Mouse (Mus musculus) spleen, adult 2 months (tissue): ENCODE results near the gene Slc39a11. TPM values are rescaled to one million over a fixed set of nuclear protein-coding genes. Genes with fewer than 3 reads are reported as not detected.

ENCODE experiments used
- DNase-seq, 2 experiments: peaks; one replicate each; pipeline versions ENCODE4 v3.0.0 to v3.0.0-alpha.2; 2012 to 2021; ENCODE audit warnings: low spot score in 2 of 2, low read depth in 1 of 2
- H3K27ac ChIP-seq: fragments of 200-500 bp; 2 replicates; pipeline ENCODE4 v1.5.1; 2012; ENCODE audit warnings: low read length, inconsistent platforms; ENCODE audit not compliant: insufficient read depth
- H3K27me3 ChIP-seq: fragments of 200-500 bp; 2 replicates; pipeline ENCODE4 v1.6.1; 2012; ENCODE audit warnings: mild to moderate bottlenecking, moderate library complexity, low read length, inconsistent platforms; ENCODE audit not compliant: control insufficient read depth, insufficient read depth
- H3K36me3 ChIP-seq: fragments of 200-500 bp; 2 replicates; pipeline ENCODE4 v1.6.1; 2012; ENCODE audit warnings: mild to moderate bottlenecking, low read length, inconsistent platforms; ENCODE audit not compliant: control insufficient read depth, insufficient read depth
- H3K4me1 ChIP-seq: fragments of 200-500 bp; 2 replicates; pipeline ENCODE4 v1.6.1; 2011; ENCODE audit warnings: inconsistent platforms; ENCODE audit not compliant: control insufficient read depth, insufficient read depth, insufficient read length
- H3K4me3 ChIP-seq: fragments of 200-500 bp; 2 replicates; pipeline ENCODE4 v1.5.1; 2011; ENCODE audit warnings: mild to moderate bottlenecking, inconsistent platforms; ENCODE audit not compliant: insufficient read depth, insufficient read length; ENCODE audit errors: extremely low read depth
- CTCF ChIP-seq: fragments of 200-500 bp; IDR thresholded peaks from 2 replicates; pipeline ENCODE4 v1.5.1; 2011; ENCODE audit warnings: mild to moderate bottlenecking, inconsistent platforms; ENCODE audit not compliant: insufficient read depth, insufficient read length, insufficient replicate concordance; ENCODE audit errors: extremely low read depth
- POLR2A ChIP-seq: fragments of 200-500 bp; IDR thresholded peaks from 2 replicates; pipeline ENCODE4 v1.6.1; 2011; ENCODE audit warnings: low read depth, low read length, inconsistent platforms
- WGBS: fragments of 180-500 bp; shearing (Covaris S2); methylation state at CpG from one replicate; pipeline ENCODE4 v1.1.7; 2018; 5-methylcytosine and 5-hydroxymethylcytosine counted together
- polyA plus RNA-seq: library from polyadenylated mRNA; depleted of rRNA; stranded (reverse); fragments of >200 nt; gene quantifications from 2 replicates; pipeline ENCODE4 v1.2.3, GENCODE M21; 2012

Gene Slc39a11
- polyA plus RNA-seq, 1 experiment = 11.6 TPM

- no peak for DNase-seq
- Histone ChIP-seq H3K27ac (no peak overlapping the region), H3K36me3 (peaks cover 11% of the 10 kb centered on the region), H3K27me3 (no peaks in the 10 kb centered on the region), H3K4me3 (no peak overlapping the region), H3K4me1 (peaks cover 2% of the 10 kb centered on the region; the same call in 1 of the 2 replicates)
- WGBS = 83% methylated on average over 4 of the region's 4 CpGs
- no peak for TF ChIP-seq POLR2A
- TF ChIP-seq CTCF = no peak
Measured at GRCm38 (mm10) chr11:113669711-113670110, 19.8 kb upstream of the Slc39a11 start.

GRCm38 (mm10) chr11:113668857-113669256 lies 19.0 kb upstream of the Slc39a11 start:
- Histone ChIP-seq H3K36me3 (peaks cover 9% of the 10 kb centered on the region), H3K27ac (no peak overlapping the region), H3K4me3 (no peak overlapping the region), H3K27me3 (no peaks in the 10 kb centered on the region), H3K4me1 (peaks cover 2% of the 10 kb centered on the region; the same call in 1 of the 2 replicates)
- whole genome bisulfite sequencing = 82% methylated on average over 5 of the region's 5 CpGs
- no peak for DNase-seq
- TF ChIP-seq CTCF (no peak), POLR2A (no peak)

GRCm38 (mm10) chr11:113667704-113668103 lies 17.8 kb upstream of the Slc39a11 start:
- 85% methylated on average over 4 of the region's 4 CpGs for WGBS
- Histone ChIP-seq H3K4me3 (no peak overlapping the region), H3K27me3 (no peaks in the 10 kb centered on the region), H3K4me1 (peaks cover 2% of the 10 kb centered on the region; the same call in 1 of the 2 replicates), H3K36me3 (peaks cover 13% of the 10 kb centered on the region), H3K27ac (no peak overlapping the region)
- TF ChIP-seq POLR2A = no peak
- TF ChIP-seq CTCF = no peak
- no peak for DNase-seq

- H3K27me3 ChIP-seq = no peaks in the 10 kb centered on the region
- no peak for TF ChIP-seq POLR2A
- TF ChIP-seq CTCF = no peak
- peaks cover 13% of the 10 kb centered on the region for H3K36me3 ChIP-seq
- H3K27ac ChIP-seq = no peak overlapping the region
- H3K4me3 ChIP-seq = no peak overlapping the region
- no peak for DNase-seq
- 95% methylated on average over 2 of the region's 2 CpGs for WGBS
- H3K4me1 ChIP-seq = peaks cover 2% of the 10 kb centered on the region; the same call in 1 of the 2 replicates
Measured at GRCm38 (mm10) chr11:113667122-113667521, 17.2 kb upstream of the Slc39a11 start.

- Histone ChIP-seq H3K27ac (no peak overlapping the region), H3K4me3 (no peak overlapping the region), H3K4me1 (peaks cover 2% of the 10 kb centered on the region; the same call in 1 of the 2 replicates), H3K27me3 (no peaks in the 10 kb centered on the region), H3K36me3 (peaks cover 16% of the 10 kb centered on the region)
- DNase-seq = no peak
- 45% methylated on average over 10 of the region's 10 CpGs for WGBS
- TF ChIP-seq CTCF (no peak), POLR2A (no peak)
Measured at GRCm38 (mm10) chr11:113666648-113667047, 16.8 kb upstream of the Slc39a11 start.

GRCm38 (mm10) chr11:113666205-113666604 lies 16.3 kb upstream of the Slc39a11 start:
- Histone ChIP-seq H3K4me1 (peaks cover 2% of the 10 kb centered on the region; the same call in 1 of the 2 replicates), H3K36me3 (peaks cover 16% of the 10 kb centered on the region), H3K27me3 (no peaks in the 10 kb centered on the region), H3K27ac (no peak overlapping the region), H3K4me3 (no peak overlapping the region)
- WGBS = 78% methylated on average over 6 of the region's 6 CpGs
- no peak for TF ChIP-seq CTCF
- no peak for TF ChIP-seq POLR2A
- DNase-seq = no peak

GRCm38 (mm10) chr11:113664279-113664678 lies 14.4 kb upstream of the Slc39a11 start:
- Histone ChIP-seq H3K27ac (no peak overlapping the region), H3K36me3 (peaks cover 21% of the 10 kb centered on the region), H3K4me3 (no peak overlapping the region), H3K27me3 (no peaks in the 10 kb centered on the region), H3K4me1 (peaks cover 2% of the 10 kb centered on the region; the same call in 1 of the 2 replicates)
- TF ChIP-seq POLR2A (no peak), CTCF (no peak)
- no peak for DNase-seq
- WGBS = 91% methylated on average over 2 of the region's 2 CpGs
